Mouse (Mus musculus) hindbrain, postnatal 0 days (tissue): ENCODE measurements around the gene Cldn10. TPM values are rescaled to one million over a fixed set of nuclear protein-coding genes. Genes with fewer than 3 reads are reported as not detected.
"Not testable (repeated sequence)": the region's sequence is repeated elsewhere in the genome, so short reads cannot be mapped to it uniquely, and the experiment has no call there.

Source experiments
- ATAC-seq: fragments of 200-750 bp; cut with Nextera tagmentation; 2 replicates; pipeline ENCODE4 v1.8.0; 2017; ENCODE audit warnings: mild to moderate bottlenecking, moderate TSS enrichment, moderate library complexity
- DNase-seq: peaks from one replicate; pipeline ENCODE4 v3.0.0-alpha.2; 2015; ENCODE audit warnings: low spot score
- H3K27ac ChIP-seq: fragments of 300-500 bp; sonication (generic); 2 replicates; pipeline ENCODE4 v1.5.1; 2014; ENCODE audit warnings: mild to moderate bottlenecking
- H3K27me3 ChIP-seq: fragments of 300-500 bp; sonication (generic); 2 replicates; pipeline ENCODE4 v1.6.1; 2014; ENCODE audit warnings: low read length, mixed read lengths; ENCODE audit not compliant: insufficient read depth
- H3K36me3 ChIP-seq: fragments of 300-500 bp; sonication (generic); 2 replicates; pipeline ENCODE4 v1.6.1; 2014; ENCODE audit warnings: low read length, mixed read lengths; ENCODE audit not compliant: insufficient read depth
- H3K4me1 ChIP-seq: fragments of 300-500 bp; sonication (generic); 2 replicates; pipeline ENCODE4 v1.6.1; 2014; ENCODE audit warnings: antibody characterized with exemption, low read length, mixed read lengths; ENCODE audit not compliant: insufficient read depth
- H3K4me2 ChIP-seq: fragments of 300-500 bp; sonication (generic); 2 replicates; pipeline ENCODE4 v1.6.1; 2014; ENCODE audit warnings: low read depth, mild to moderate bottlenecking, low read length, moderate library complexity, mixed read lengths
- H3K4me3 ChIP-seq: fragments of 300-500 bp; sonication (generic); 2 replicates; pipeline ENCODE4 v1.5.1; 2014; ENCODE audit warnings: low read length
- H3K9ac ChIP-seq: fragments of 300-500 bp; sonication (generic); replicated peaks from 2 replicates; pipeline ENCODE4 v1.6.1; 2014; ENCODE audit warnings: mild to moderate bottlenecking, low read length, moderate library complexity, mixed read lengths
- H3K9me3 ChIP-seq: fragments of 300-500 bp; sonication (generic); 2 replicates; pipeline ENCODE4 v1.6.1; 2016; ENCODE audit warnings: low read length, mixed read lengths
- CTCF ChIP-seq: IDR thresholded peaks from 2 replicates; pipeline ENCODE4 v1.5.1; 2016; ENCODE audit warnings: antibody characterized with exemption, control low read depth, low read depth
- WGBS: fragments of 180-500 bp; shearing (Covaris S2); extraction: QIAGEN DNeasy Blood & Tissue Kit; methylation state at CpG from one replicate; pipeline ENCODE4 v1.1.7; 2014; 5-methylcytosine and 5-hydroxymethylcytosine counted together
- polyA plus RNA-seq: library from polyadenylated mRNA; unstranded; fragments of >200 nt; fragmentation: Nextera tagmentation; extraction: Ambion mirVana; gene quantifications from 2 replicates; pipeline ENCODE4 v1.2.1, GENCODE M21; 2015
- total RNA-seq: library from RNA; depleted of rRNA; stranded (reverse); fragments of >200 nt; gene quantifications from 2 replicates; pipeline ENCODE4 v1.2.3, GENCODE M21; 2014

The Cldn10 gene
- total and polyA plus RNA-seq, 2 experiments from 2014 or later, result 10.0 to 27.4 TPM

- H3K9me3 ChIP-seq, result no peaks in the 10 kb centered on the region
- H3K27me3 ChIP-seq, result no peaks in the 10 kb centered on the region
- DNase-seq, result no peak
- 89% methylated on average over 5 of the region's 5 CpGs for WGBS
- H3K27ac ChIP-seq, result no peak overlapping the region
- no peak overlapping the region for H3K9ac ChIP-seq
- no peak for ATAC-seq
- H3K4me2 ChIP-seq, result no peak overlapping the region
- no peak for TF ChIP-seq CTCF
- H3K4me3 ChIP-seq, result no peak overlapping the region
- H3K36me3 ChIP-seq, result no peaks in the 10 kb centered on the region
- no peaks in the 10 kb centered on the region for H3K4me1 ChIP-seq
Observed at GRCm38 (mm10) chr14:118807653-118808052, 19.9 kb downstream of the Cldn10 start.

- WGBS, result 65% methylated on average over 2 of the region's 2 CpGs
- not testable (repeated sequence) for H3K4me3 ChIP-seq, H3K9me3 ChIP-seq, H3K27ac ChIP-seq, H3K4me1 ChIP-seq, H3K9ac ChIP-seq, H3K27me3 ChIP-seq, H3K4me2 ChIP-seq, DNase-seq, ATAC-seq, H3K36me3 ChIP-seq
Observed at GRCm38 (mm10) chr14:118808183-118808582, 20.5 kb downstream of the Cldn10 start.

GRCm38 (mm10) chr14:118809686-118810085, 22.0 kb downstream of the Cldn10 start:
- 81% methylated on average over 4 of the region's 4 CpGs for WGBS
- H3K9me3 ChIP-seq, result no peaks in the 10 kb centered on the region
- no peaks in the 10 kb centered on the region for H3K4me1 ChIP-seq
- H3K9ac ChIP-seq, result no peak overlapping the region
- ATAC-seq, result no peak
- no peak overlapping the region for H3K4me2 ChIP-seq
- no peak for TF ChIP-seq CTCF
- no peak overlapping the region for H3K27ac ChIP-seq
- DNase-seq, result no peak
- H3K4me3 ChIP-seq, result no peak overlapping the region
- H3K36me3 ChIP-seq, result no peaks in the 10 kb centered on the region
- no peaks in the 10 kb centered on the region for H3K27me3 ChIP-seq

DNA sequence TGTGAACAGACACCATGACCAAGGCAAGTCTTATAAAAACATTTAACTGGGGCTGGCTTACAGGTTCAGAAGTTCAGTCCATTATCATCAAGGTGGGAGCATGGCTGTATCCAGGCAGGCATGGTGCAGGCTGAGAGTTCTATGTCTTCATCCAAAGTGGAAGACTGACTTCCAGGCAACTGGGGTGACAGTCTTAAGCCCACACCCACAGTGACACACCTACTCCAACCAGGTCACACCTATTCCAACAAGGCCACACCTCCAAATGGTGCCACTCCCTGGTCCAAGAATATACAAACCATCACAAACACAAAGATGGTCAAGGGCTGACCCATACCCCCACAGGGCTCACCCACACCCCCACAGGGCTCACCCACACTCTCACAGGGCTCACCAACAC, 23.5 kb downstream of the Cldn10 start:
- not testable (repeated sequence) for H3K27me3 ChIP-seq, ATAC-seq, H3K9me3 ChIP-seq, H3K4me2 ChIP-seq, H3K4me3 ChIP-seq, H3K4me1 ChIP-seq, H3K36me3 ChIP-seq, H3K9ac ChIP-seq, H3K27ac ChIP-seq, DNase-seq

DNA sequence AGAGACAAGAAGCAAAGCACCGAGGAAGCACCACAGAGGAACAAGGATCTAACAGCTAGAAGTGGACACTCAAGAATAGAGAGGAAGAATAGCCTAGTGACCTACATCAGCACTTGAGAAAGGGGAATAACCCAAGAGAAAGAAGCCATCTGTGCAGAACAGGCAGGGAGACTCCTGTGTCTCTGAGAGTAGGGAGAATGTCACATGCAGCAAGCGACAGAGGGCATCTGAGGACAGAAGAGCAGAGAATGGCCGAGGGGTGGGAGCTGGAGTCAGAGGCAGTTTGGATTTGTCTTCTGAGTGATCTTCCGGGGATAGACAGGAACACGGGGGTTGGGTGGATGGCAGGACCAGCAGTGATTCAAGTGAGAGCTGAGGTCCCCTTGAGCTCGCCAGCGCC, 25.4 kb downstream of the Cldn10 start:
- no peak overlapping the region for H3K27ac ChIP-seq
- DNase-seq, result no peak
- no peak overlapping the region for H3K4me3 ChIP-seq
- no peaks in the 10 kb centered on the region for H3K36me3 ChIP-seq
- no peak overlapping the region for H3K9ac ChIP-seq
- TF ChIP-seq CTCF, result no peak
- H3K9me3 ChIP-seq, result no peaks in the 10 kb centered on the region
- no peaks in the 10 kb centered on the region for H3K27me3 ChIP-seq
- ATAC-seq, result no peak
- no peaks in the 10 kb centered on the region for H3K4me1 ChIP-seq
- H3K4me2 ChIP-seq, result no peak overlapping the region
- 78% methylated on average over 7 of the region's 7 CpGs for WGBS

DNA sequence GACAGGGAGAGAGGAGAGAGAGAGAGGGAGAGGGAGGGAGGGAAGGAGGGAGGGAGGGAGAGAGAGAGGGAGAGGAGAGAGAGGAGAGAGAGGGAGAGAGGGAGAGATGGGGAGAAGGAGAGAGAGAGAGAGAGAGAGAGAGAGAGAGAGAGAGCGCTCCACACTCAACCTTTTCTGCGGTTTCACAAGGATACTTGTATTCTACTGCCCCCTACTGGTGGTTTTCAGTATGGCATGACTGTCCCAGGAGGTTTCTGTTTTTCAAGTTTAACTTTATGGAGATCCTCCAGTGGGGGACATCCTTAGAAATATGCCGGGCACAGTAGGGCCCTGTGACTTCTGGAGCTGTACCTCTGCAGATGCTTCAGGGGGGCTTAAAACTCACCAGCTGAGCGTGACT, 28.8 kb downstream of the Cldn10 start:
- no peaks in the 10 kb centered on the region for H3K36me3 ChIP-seq
- no peak overlapping the region for H3K4me2 ChIP-seq
- no peak overlapping the region for H3K27ac ChIP-seq
- no peak overlapping the region for H3K9ac ChIP-seq
- DNase-seq (peak; percentile 78), ATAC-seq (no peak)
- H3K27me3 ChIP-seq, result no peaks in the 10 kb centered on the region; the same call in 1 of the 2 replicates
- 25% methylated on average over 4 of the region's 4 CpGs for WGBS
- H3K9me3 ChIP-seq, result no peaks in the 10 kb centered on the region
- H3K4me1 ChIP-seq, result no peaks in the 10 kb centered on the region
- TF ChIP-seq CTCF, result peak; percentile 82
- no peak overlapping the region for H3K4me3 ChIP-seq

DNA sequence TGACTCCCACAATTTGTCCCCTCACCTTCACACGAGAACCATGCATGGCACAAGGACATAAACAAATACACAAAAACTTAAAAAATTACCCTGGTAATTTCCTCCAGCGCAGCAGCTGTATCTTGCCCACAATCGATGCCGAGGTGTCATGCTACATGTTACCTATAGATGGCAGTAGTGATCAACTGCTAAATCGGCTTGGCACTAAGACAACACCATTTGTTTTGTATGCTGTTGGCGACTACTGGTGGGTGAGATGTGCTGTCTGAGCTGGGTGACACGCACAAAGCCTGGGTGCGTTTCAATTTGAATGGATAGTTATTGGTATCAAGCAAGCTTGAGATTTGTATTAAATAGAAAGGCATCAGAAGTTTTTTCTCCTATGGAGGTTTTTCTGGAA, 32.4 kb downstream of the Cldn10 start:
- H3K4me2 ChIP-seq, result 0 out of 2 replicates have a peak overlapping the region, but pooled peaks have one; percentile 21
- peak; percentile 97 for TF ChIP-seq CTCF
- H3K27ac ChIP-seq, result no peak overlapping the region
- no peaks in the 10 kb centered on the region; the same call in 1 of the 2 replicates for H3K27me3 ChIP-seq
- peak; percentile 60 for ATAC-seq
- H3K9me3 ChIP-seq, result no peaks in the 10 kb centered on the region
- H3K9ac ChIP-seq, result no peak overlapping the region
- no peak overlapping the region for H3K4me3 ChIP-seq
- 7% methylated on average over 8 of the region's 8 CpGs for WGBS
- peak; percentile 89 for DNase-seq
- no peaks in the 10 kb centered on the region for H3K4me1 ChIP-seq
- no peaks in the 10 kb centered on the region for H3K36me3 ChIP-seq
